Mouse (Mus musculus) heart, embryonic 11.5 days (tissue): ENCODE measurements around the gene Cox6a2. TPM values are rescaled to one million over a fixed set of nuclear protein-coding genes. Genes with fewer than 3 reads are reported as not detected.

Experiments used
- ATAC-seq: fragments of 200-750 bp; cut with Nextera tagmentation; replicated peaks from 2 replicates; pipeline ENCODE4 v1.8.0; 2017; ENCODE audit warnings: moderate library complexity; ENCODE audit not compliant: insufficient number of reproducible peaks, low FRiP score, low TSS enrichment
- H3K27ac ChIP-seq: fragments of 300-500 bp; sonication (generic); 2 replicates; pipeline ENCODE4 v1.5.1; 2014; ENCODE audit warnings: mild to moderate bottlenecking, low read depth, low read length
- H3K27me3 ChIP-seq: fragments of 300-500 bp; sonication (generic); 2 replicates; pipeline ENCODE4 v1.6.1; 2014; ENCODE audit warnings: mild to moderate bottlenecking, low read length, mixed read lengths; ENCODE audit not compliant: control insufficient read depth, insufficient read depth
- H3K36me3 ChIP-seq: fragments of 300-500 bp; sonication (generic); 2 replicates; pipeline ENCODE4 v1.6.1; 2014; ENCODE audit warnings: mild to moderate bottlenecking, low read length, moderate library complexity, mixed read lengths; ENCODE audit not compliant: control insufficient read depth, insufficient read depth
- H3K4me1 ChIP-seq: fragments of 300-500 bp; sonication (generic); 2 replicates; pipeline ENCODE4 v1.6.1; 2014; ENCODE audit warnings: low read length; ENCODE audit not compliant: control insufficient read depth, insufficient read depth
- H3K4me2 ChIP-seq: fragments of 300-500 bp; sonication (generic); 2 replicates; pipeline ENCODE4 v1.6.1; 2014; ENCODE audit warnings: mild to moderate bottlenecking, moderate library complexity
- H3K4me3 ChIP-seq: fragments of 300-500 bp; sonication (generic); 2 replicates; pipeline ENCODE4 v1.5.1; 2014; ENCODE audit warnings: low read depth, low read length
- H3K9ac ChIP-seq: fragments of 300-500 bp; sonication (generic); 2 replicates; pipeline ENCODE4 v1.6.1; 2014; ENCODE audit warnings: mild to moderate bottlenecking, low read depth, low read length, moderate library complexity
- H3K9me3 ChIP-seq: fragments of 300-500 bp; sonication (generic); replicated peaks from 2 replicates; pipeline ENCODE4 v1.6.1; 2016; ENCODE audit warnings: low read length; ENCODE audit not compliant: control insufficient read depth
- WGBS: fragments of 180-500 bp; shearing (Covaris S2); extraction: QIAGEN DNeasy Blood & Tissue Kit; methylation state at CpG from one replicate; pipeline ENCODE4 v1.1.7; 2014; ENCODE audit not compliant: insufficient replicate concordance; 5-methylcytosine and 5-hydroxymethylcytosine counted together
- polyA plus RNA-seq: library from polyadenylated mRNA; unstranded; fragments of >200 nt; fragmentation: Nextera tagmentation; extraction: Ambion mirVana; gene quantifications from 2 replicates; pipeline ENCODE4 v1.2.1, GENCODE M21; 2014

Cox6a2 gene
- polyA plus RNA-seq, 1 experiment from 2014 or later: 543 TPM

GRCm38 (mm10) chr7:128237927-128238778, 32.0 kb upstream of the Cox6a2 start, which contains the start of gene 9130023H24Rik:
Gene 9130023H24Rik (minus strand): TSS chr7:128238031.
- Histone ChIP-seq H3K36me3 (peaks cover 13% of the 10 kb centered on the region), H3K4me1 (peaks cover 10% of the 10 kb centered on the region), H3K4me2 (peak within 1 kb of the TSS; percentile 82), H3K4me3 (peak within 1 kb of the TSS; percentile 76), H3K9me3 (no peaks in the 10 kb centered on the region), H3K27ac (peak within 1 kb of the TSS; percentile 98), H3K27me3 (no peaks in the 10 kb centered on the region), H3K9ac (peak within 1 kb of the TSS; percentile 93)
- ATAC-seq: peak; percentile 88
- WGBS: under 1% methylated on average over 64 of the region's 72 CpGs

- ATAC-seq: no peak; the same call in 1 of the 2 replicates
- Histone ChIP-seq H3K9me3 (no peaks in the 10 kb centered on the region), H3K27ac (peak overlapping the region; percentile 98), H3K27me3 (no peaks in the 10 kb centered on the region), H3K4me3 (peak overlapping the region; percentile 76), H3K4me1 (peaks cover 10% of the 10 kb centered on the region), H3K9ac (peak overlapping the region; percentile 93), H3K36me3 (peaks cover 13% of the 10 kb centered on the region), H3K4me2 (peak overlapping the region; percentile 82)
- under 1% methylated on average over 25 of the region's 25 CpGs for WGBS
Observed at GRCm38 (mm10) chr7:128237593-128237926, 31.4 kb upstream of the Cox6a2 start.

DNA sequence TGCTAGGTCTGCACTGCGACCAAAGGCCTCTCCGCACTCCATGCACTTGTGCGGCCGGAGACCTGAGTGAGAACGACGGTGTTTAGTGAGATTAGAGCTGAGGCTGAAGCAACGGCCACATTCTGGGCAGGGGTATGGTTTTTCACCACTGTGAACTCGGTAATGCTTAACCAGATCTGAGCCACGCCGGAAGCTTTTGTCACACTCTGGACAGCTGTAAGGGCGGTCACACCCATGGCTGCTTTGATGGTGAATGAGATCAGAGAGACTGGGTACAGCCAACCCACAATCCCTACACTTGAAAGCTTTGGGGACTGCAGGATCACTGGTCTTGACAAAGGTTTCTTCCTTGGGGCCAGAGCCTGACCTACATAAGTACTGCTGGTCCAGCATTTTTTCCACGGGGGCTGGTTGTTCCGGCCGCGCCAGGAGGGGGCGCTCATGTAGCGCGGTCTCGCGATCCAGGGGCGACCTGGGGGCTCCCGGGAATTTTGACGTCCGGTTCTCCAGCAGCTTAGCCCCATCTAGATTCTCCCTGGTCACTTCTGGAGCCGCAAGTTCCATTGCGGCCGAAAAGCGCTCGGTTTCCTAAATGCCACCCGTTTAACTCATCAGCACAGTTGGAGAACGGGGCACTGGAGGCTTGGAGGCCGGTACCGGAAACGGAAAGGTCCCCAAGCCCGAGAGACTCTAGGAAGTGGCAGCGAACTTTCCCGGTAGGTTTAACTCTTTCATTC, 30.8 kb upstream of the Cox6a2 start, which contains the start of gene Armc5:
Armc5 (plus strand) TSS at position 487 of the 737 bp plus-strand sequence.
- Histone ChIP-seq H3K4me3 (peak within 1 kb of the TSS; percentile 76), H3K27me3 (no peaks in the 10 kb centered on the region), H3K9ac (peak within 1 kb of the TSS; percentile 93), H3K27ac (peak within 1 kb of the TSS; percentile 98), H3K4me1 (peaks cover 10% of the 10 kb centered on the region), H3K4me2 (peak within 1 kb of the TSS; percentile 82), H3K36me3 (peaks cover 8% of the 10 kb centered on the region), H3K9me3 (no peaks in the 10 kb centered on the region)
- WGBS: 25% methylated on average over 37 of the region's 37 CpGs
- no peak for ATAC-seq

DNA sequence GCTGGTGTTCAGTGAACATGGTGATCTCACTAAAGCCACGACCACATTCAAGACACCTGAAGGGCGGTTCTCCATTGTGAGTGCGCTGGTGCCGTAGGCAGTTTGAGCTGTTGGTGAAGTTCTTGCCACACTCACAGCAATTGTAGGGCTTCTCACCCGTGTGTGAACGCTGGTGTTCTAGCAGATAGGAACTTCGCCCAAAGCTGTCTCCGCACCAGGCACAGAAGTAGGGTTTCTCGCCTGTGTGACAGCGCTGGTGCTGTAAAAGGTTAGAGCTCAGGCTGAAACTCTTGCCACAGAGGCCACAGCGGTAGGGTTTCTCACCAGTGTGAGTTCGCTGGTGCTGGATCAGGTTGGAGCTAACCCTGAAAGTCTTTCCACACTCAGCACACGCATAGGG, 30.2 kb upstream of the Cox6a2 start:
- no peak overlapping the region for H3K9ac ChIP-seq
- peak overlapping the region; percentile 76; the same call in 1 of the 2 replicates for H3K4me3 ChIP-seq
- WGBS: 89% methylated on average over 13 of the region's 13 CpGs
- H3K27me3 ChIP-seq: no peaks in the 10 kb centered on the region
- H3K9me3 ChIP-seq: no peaks in the 10 kb centered on the region
- H3K4me2 ChIP-seq: no peak overlapping the region
- ATAC-seq: no peak
- H3K27ac ChIP-seq: peak overlapping the region; percentile 98; the same call in 1 of the 2 replicates
- H3K36me3 ChIP-seq: peaks cover 8% of the 10 kb centered on the region
- H3K4me1 ChIP-seq: peaks cover 10% of the 10 kb centered on the region

DNA sequence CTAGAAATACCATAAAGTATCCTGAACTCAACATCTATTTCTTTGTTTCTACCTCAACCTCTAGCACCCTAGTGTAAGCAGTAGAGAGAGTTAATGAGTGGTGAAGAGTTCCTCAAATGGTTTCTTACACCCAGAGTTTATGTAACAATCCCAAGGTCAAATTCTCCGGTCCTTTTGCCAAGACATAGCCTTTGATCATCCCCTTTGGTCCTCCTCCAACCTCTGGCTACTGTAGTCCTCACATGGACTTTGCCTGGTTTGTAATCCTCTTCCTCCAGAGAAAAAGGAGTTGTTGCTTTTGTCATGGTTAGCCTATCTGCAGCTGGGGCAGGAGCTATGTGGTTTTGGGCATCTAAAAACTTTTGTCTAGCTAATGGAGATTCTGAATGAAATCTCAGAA, 29.3 kb upstream of the Cox6a2 start:
- Histone ChIP-seq H3K9ac (no peak overlapping the region), H3K4me2 (no peak overlapping the region), H3K36me3 (peaks cover 5% of the 10 kb centered on the region), H3K9me3 (no peaks in the 10 kb centered on the region), H3K4me1 (peaks cover 10% of the 10 kb centered on the region), H3K4me3 (no peak overlapping the region), H3K27me3 (no peaks in the 10 kb centered on the region), H3K27ac (no peak overlapping the region)
- ATAC-seq: no peak
- 87% methylated on average over 1 of the region's 1 CpGs for WGBS

GRCm38 (mm10) chr7:128234796-128235195, 28.6 kb upstream of the Cox6a2 start:
- Histone ChIP-seq H3K27me3 (no peaks in the 10 kb centered on the region), H3K4me1 (peaks cover 10% of the 10 kb centered on the region), H3K36me3 (no peaks in the 10 kb centered on the region), H3K4me2 (no peak overlapping the region), H3K9me3 (no peaks in the 10 kb centered on the region), H3K4me3 (no peak overlapping the region), H3K27ac (no peak overlapping the region), H3K9ac (no peak overlapping the region)
- WGBS: 73% methylated on average over 2 of the region's 2 CpGs
- ATAC-seq: no peak

GRCm38 (mm10) chr7:128231741-128232140, 25.6 kb upstream of the Cox6a2 start:
- H3K36me3 ChIP-seq: no peaks in the 10 kb centered on the region
- H3K27ac ChIP-seq: no peak overlapping the region
- no peak overlapping the region for H3K9ac ChIP-seq
- H3K4me1 ChIP-seq: peaks cover 2% of the 10 kb centered on the region; the same call in 1 of the 2 replicates
- H3K27me3 ChIP-seq: no peaks in the 10 kb centered on the region
- ATAC-seq: no peak
- H3K4me3 ChIP-seq: no peak overlapping the region
- no peaks in the 10 kb centered on the region for H3K9me3 ChIP-seq
- WGBS: 41% methylated on average over 8 of the region's 8 CpGs
- H3K4me2 ChIP-seq: no peak overlapping the region

GRCm38 (mm10) chr7:128220936-128221335, 14.7 kb upstream of the Cox6a2 start:
- 85% methylated on average over 3 of the region's 3 CpGs for WGBS
- no peaks in the 10 kb centered on the region for H3K9me3 ChIP-seq
- H3K27ac ChIP-seq: no peak overlapping the region
- ATAC-seq: no peak
- H3K4me1 ChIP-seq: no peaks in the 10 kb centered on the region
- no peak overlapping the region for H3K4me3 ChIP-seq
- no peaks in the 10 kb centered on the region for H3K27me3 ChIP-seq
- no peak overlapping the region for H3K9ac ChIP-seq
- no peak overlapping the region for H3K4me2 ChIP-seq
- no peaks in the 10 kb centered on the region for H3K36me3 ChIP-seq
